Mouse (Mus musculus): ENCODE results near the gene Rcor1.

Gene Rcor1

GRCm38 (mm10) chr12:111071009-111071408, 31.9 kb downstream of the Rcor1 start:
- DNase-seq, result no peak

- DNase-seq, result peak; percentile 65 to 79
These were observed 32.5 kb downstream of the Rcor1 start for GRCm38 (mm10) chr12:111071477-111072152.

GRCm38 (mm10) chr12:111076385-111076965, 37.3 kb downstream of the Rcor1 start:
- DNase-seq, result peak; percentile 42 to 58

GRCm38 (mm10) chr12:111085579-111085978, 46.4 kb downstream of the Rcor1 start:
- no peak for DNase-seq

GRCm38 (mm10) chr12:111087066-111087465, 47.9 kb downstream of the Rcor1 start:
- no peak for DNase-seq

- DNase-seq, result peak; percentile 77 to 81
These were observed 49.0 kb downstream of the Rcor1 start for GRCm38 (mm10) chr12:111088186-111088585.

GRCm38 (mm10) chr12:111088731-111089141, 49.6 kb downstream of the Rcor1 start:
- no peak for DNase-seq

- peak; percentile 34 to 48 for DNase-seq
These were observed 50.0 kb downstream of the Rcor1 start for GRCm38 (mm10) chr12:111089145-111089544.

GRCm38 (mm10) chr12:111090801-111091200, 51.6 kb downstream of the Rcor1 start:
- DNase-seq, result no peak

GRCm38 (mm10) chr12:111091981-111092380, 52.8 kb downstream of the Rcor1 start:
- peak; percentile 26 to 46 for DNase-seq

GRCm38 (mm10) chr12:111094073-111094472, 54.9 kb downstream of the Rcor1 start:
- no peak for DNase-seq

GRCm38 (mm10) chr12:111095086-111095485, 55.9 kb downstream of the Rcor1 start:
- no peak for DNase-seq

GRCm38 (mm10) chr12:111096249-111096648, 57.1 kb downstream of the Rcor1 start:
- no peak for DNase-seq

GRCm38 (mm10) chr12:111097036-111097435, 57.9 kb downstream of the Rcor1 start:
- DNase-seq, result no peak

GRCm38 (mm10) chr12:111111176-111111575, 72.0 kb downstream of the Rcor1 start:
- DNase-seq, result no peak

- no peak for DNase-seq
These were observed 75.4 kb downstream of the Rcor1 start for GRCm38 (mm10) chr12:111114593-111114992.

- no peak for DNase-seq
These were observed 80.4 kb downstream of the Rcor1 start for GRCm38 (mm10) chr12:111119506-111120085.

- no peak for DNase-seq
These were observed 82.0 kb downstream of the Rcor1 start for GRCm38 (mm10) chr12:111120976-111121645.

- no peak for DNase-seq
These were observed 83.2 kb downstream of the Rcor1 start for GRCm38 (mm10) chr12:111122332-111122852.

GRCm38 (mm10) chr12:111124601-111125260, 85.6 kb downstream of the Rcor1 start:
- DNase-seq, result peak; percentile 51 to 60

GRCm38 (mm10) chr12:111125666-111126065, 86.5 kb downstream of the Rcor1 start:
- no peak for DNase-seq

- no peak for DNase-seq
These were observed 95.0 kb downstream of the Rcor1 start for GRCm38 (mm10) chr12:111134169-111134568.

Data from kidney, postnatal 4 days (tissue).